Mouse (Mus musculus): ENCODE measurements around the gene Armcx2.
"Not testable (repeated sequence)": the region's sequence is repeated elsewhere in the genome, so short reads cannot be mapped to it uniquely, and the experiment has no call there.

Gene Armcx2

DNA sequence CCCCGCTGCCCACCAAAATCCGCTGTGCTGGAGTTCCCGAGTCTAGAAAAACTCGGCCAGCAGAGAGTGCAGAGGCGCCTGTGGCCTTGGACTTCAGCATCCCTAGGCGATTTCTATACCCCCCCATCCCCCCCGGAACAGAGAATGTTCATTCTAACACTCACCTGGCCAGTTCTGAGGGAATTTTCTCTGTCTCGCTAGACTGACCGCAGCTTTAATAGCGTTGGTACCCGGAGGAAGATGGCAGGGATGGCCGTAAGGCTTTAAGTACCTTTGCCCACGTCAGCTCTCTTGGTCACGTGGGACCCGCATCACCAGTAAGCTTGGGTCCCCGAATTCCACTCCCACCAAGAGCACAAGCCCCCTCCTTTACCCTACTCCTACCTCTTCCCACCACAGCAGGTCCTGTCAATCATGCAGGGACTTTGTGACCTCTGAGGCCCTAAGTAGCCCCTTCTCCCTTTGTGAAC lies at the start of gene Armcx2:
Gene Armcx2 (minus strand): TSS at position 467 of the 470 bp plus-strand sequence.
- peak; percentile 61 to 77 for DNase-seq

DNA sequence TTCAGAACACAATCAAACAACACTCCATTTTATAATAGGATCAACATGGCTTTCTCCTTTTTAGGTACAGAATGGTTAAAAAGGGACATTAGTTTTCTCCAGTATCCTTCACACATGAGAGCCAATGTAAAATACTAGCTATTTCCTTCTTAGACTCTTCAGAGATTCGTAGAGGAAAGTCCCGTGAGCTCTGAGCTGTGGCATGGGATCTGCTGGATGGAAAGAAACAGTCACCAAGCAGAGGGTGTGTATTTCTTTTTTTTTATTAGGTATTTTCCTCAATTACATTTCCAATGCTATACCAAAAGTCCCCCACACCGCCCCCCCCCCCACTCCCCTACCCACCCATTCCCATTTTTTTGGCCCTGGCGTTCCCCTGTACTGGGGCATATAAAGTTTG lies 40.6 kb upstream of the Armcx2 start:
- DNase-seq, result no peak

DNA sequence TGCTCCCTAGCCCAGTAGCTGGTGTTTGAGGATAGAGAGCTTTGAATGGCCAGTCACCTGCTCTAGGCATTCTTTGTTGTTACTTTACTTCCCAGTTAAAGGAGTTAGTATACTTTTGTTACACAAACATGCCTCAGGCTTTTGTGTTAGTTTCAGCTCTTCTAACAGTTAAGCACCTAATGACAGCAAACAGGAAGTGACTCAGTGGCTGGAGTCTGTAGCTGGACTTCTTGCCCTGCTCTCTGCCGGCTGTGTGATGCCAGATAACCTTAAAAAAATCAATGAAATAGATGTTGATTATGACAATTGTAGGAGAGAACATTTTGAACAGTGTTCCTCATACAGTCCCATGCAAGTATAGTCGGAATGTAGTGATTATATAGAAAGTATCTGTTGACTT lies 35.4 kb upstream of the Armcx2 start:
- DNase-seq, result no peak

GRCm38 (mm10) chrX:134830508-134830907 lies 21.5 kb upstream of the Armcx2 start:
- DNase-seq, result peak in 1 of 2 experiments; percentile 12

- peak; percentile 62 to 73 for DNase-seq
Measured at GRCm38 (mm10) chrX:134807833-134808754, 927 bp downstream of the Armcx2 start.

DNA sequence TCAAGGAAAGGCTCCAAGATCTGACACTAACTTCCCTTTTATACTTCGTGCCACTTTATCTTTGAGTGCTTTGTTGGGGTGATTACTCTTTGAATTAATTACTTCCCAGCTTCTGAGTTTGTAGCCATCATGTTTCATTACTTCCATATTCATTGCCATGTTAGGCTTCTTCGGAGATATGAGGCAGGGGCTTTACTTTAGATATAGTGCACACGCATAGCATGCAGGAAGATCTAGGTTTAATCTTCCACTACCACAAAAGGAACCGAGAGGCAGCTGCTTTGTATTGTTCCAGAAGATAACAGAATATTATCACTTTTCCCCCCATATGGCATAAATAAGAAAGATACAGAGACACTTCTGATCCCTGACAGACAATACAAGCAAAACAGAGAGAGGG lies 21.3 kb downstream of the Armcx2 start:
- DNase-seq, result no peak

DNA sequence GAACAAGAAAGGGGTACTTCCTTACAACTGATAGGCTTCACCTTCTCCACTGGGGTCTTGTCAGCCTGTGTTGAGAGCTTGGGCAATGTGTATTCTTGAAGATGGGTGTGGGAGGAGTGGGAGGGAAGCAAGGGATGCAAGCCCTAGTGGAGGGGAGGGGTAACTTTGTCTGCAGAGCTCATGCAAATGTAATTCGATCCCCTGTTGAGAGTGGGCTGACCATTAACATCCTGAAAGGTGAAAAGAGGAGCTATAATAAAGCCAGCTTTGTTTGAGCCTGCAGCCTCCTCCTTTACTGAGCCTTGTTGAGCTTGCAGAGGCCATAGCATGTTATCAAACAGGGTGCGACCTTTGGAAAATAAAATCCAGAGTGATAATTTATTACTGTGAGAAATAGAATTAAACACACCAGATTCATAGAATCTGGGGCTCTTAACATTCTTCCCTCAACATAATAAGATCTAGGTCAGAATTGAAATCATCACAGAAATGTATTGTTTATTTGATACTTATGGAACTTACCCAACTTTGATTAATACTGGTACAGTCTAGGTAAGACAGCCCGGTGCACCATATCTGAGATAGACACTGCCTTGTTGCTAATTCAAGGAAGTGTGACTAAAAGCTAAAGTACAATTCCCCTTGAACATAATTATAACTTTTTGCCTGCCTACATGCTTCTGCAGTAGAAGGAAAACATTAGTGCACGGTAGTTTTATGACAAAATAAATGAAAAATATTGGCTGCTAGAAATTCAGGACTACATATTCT lies 45.4 kb downstream of the Armcx2 start:
- DNase-seq, result not testable (repeated sequence)

GRCm38 (mm10) chrX:134757293-134757995 lies 51.6 kb downstream of the Armcx2 start:
- DNase-seq, result peak; percentile 4 to 29

- peak; percentile 69 to 81 for DNase-seq
Measured at GRCm38 (mm10) chrX:134756434-134757292, 52.4 kb downstream of the Armcx2 start, which contains the start of gene Armcx3. TSS of gene Armcx3 (plus strand) at chrX:134756595.

Measured in kidney, postnatal 4 days (tissue).